Mouse (Mus musculus) MEL (cell line): ENCODE data around the gene Trmt6. TPM values are rescaled to one million over a fixed set of nuclear protein-coding genes. Genes with fewer than 3 reads are reported as not detected.

Experiments
- DNase-seq: peaks from one replicate; pipeline ENCODE4 v3.0.0; 2011; ENCODE audit warnings: low read depth, low spot score
- H3K27ac ChIP-seq: 2 replicates; pipeline ENCODE4 v1.5.1; 2012; ENCODE audit warnings: low read depth, mild to moderate bottlenecking, control low read depth, low read length, moderate library complexity; ENCODE audit not compliant: control insufficient read depth
- H3K27me3 ChIP-seq, 2 experiments: fragments of 150-350 bp in 1 of 2; sonication (generic) in 1 of 2; 2 replicates each; pipeline ENCODE4 v1.6.1; 2012; ENCODE audit warnings: low read length in 2 of 2, mild to moderate bottlenecking in 2 of 2, improper control_type of control experiment in 1 of 2, moderate library complexity in 1 of 2; ENCODE audit not compliant: insufficient read depth in 2 of 2, control insufficient read depth in 1 of 2
- H3K36me3 ChIP-seq, 2 experiments: 2 replicates each; pipeline ENCODE4 v1.6.1; 2012 to 2014; ENCODE audit warnings: low read length in 2 of 2, improper control_type of control experiment in 1 of 2, inconsistent platforms in 1 of 2, mild to moderate bottlenecking in 1 of 2; ENCODE audit not compliant: insufficient read depth in 2 of 2, control insufficient read depth in 1 of 2
- H3K4me1 ChIP-seq, 2 experiments: fragments of 150-350 bp in 1 of 2; sonication (generic) in 1 of 2; 2 replicates each; pipeline ENCODE4 v1.6.1; 2012; ENCODE audit warnings: low read length in 2 of 2, improper control_type of control experiment in 1 of 2, mild to moderate bottlenecking in 1 of 2; ENCODE audit not compliant: insufficient read depth in 2 of 2, control insufficient read depth in 1 of 2
- H3K4me3 ChIP-seq, 2 experiments: fragments of 150-350 bp in 1 of 2; sonication (generic) in 1 of 2; 2 replicates each; pipeline ENCODE4 v1.5.1; 2012; ENCODE audit warnings: low read depth in 2 of 2, low read length in 2 of 2, mild to moderate bottlenecking in 2 of 2, moderate library complexity in 2 of 2, control low read depth in 1 of 2, improper control_type of control experiment in 1 of 2; ENCODE audit not compliant: control insufficient read depth in 1 of 2, insufficient read depth in 1 of 2
- H3K79me2 ChIP-seq: 2 replicates; pipeline ENCODE4 v1.6.1; 2012; ENCODE audit warnings: mild to moderate bottlenecking, low read length, moderate library complexity; ENCODE audit not compliant: control insufficient read depth, poor library complexity, insufficient read depth
- H3K9ac ChIP-seq: 2 replicates; pipeline ENCODE4 v1.6.1; 2012; ENCODE audit warnings: low read depth, mild to moderate bottlenecking, control low read depth, low read length, moderate library complexity; ENCODE audit not compliant: control insufficient read depth, poor library complexity, severe bottlenecking
- H3K9me3 ChIP-seq: fragments of 150-350 bp; sonication (generic); replicated peaks from 2 replicates; pipeline ENCODE4 v1.6.1; 2012; ENCODE audit warnings: mild to moderate bottlenecking, low read length, improper control_type of control experiment, moderate library complexity; ENCODE audit not compliant: insufficient read depth
- CTCF ChIP-seq, 3 experiments: IDR thresholded peaks in 2 of 3; conservative IDR thresholded peaks in 1 of 3; 2 replicates each; pipeline ENCODE4 v1.5.1; 2011 to 2012; ENCODE audit warnings: low read length in 3 of 3, low read depth in 2 of 3, mild to moderate bottlenecking in 2 of 3, improper control_type of control experiment in 1 of 3, inconsistent platforms in 1 of 3, mixed read lengths in 1 of 3, moderate library complexity in 1 of 3; ENCODE audit not compliant: control insufficient read depth in 1 of 3, insufficient read depth in 1 of 3, poor library complexity in 1 of 3, severe bottlenecking in 1 of 3
- E2F4 ChIP-seq: IDR thresholded peaks from 2 replicates; pipeline ENCODE4 v1.6.1; 2011; ENCODE audit warnings: low read depth, low read length, improper control_type of control experiment, borderline replicate concordance
- ELF1 ChIP-seq: IDR thresholded peaks from 2 replicates; pipeline ENCODE4 v1.6.1; 2014; ENCODE audit warnings: low read depth, mild to moderate bottlenecking, inconsistent platforms, low read length, improper control_type of control experiment, moderate library complexity
- EP300 ChIP-seq, 2 experiments: IDR thresholded peaks; 2 replicates each; pipeline ENCODE4 v1.6.1; 2011; ENCODE audit warnings: improper control_type of control experiment in 2 of 2, low read length in 2 of 2, low read depth in 1 of 2, mild to moderate bottlenecking in 1 of 2
- ETS1 ChIP-seq: IDR thresholded peaks from 2 replicates; pipeline ENCODE4 v1.6.1; 2012; ENCODE audit warnings: low read depth, mild to moderate bottlenecking, inconsistent platforms, low read length, improper control_type of control experiment, moderate library complexity
- GABPA ChIP-seq: IDR thresholded peaks from 2 replicates; pipeline ENCODE4 v1.6.1; 2012; ENCODE audit warnings: low read depth, mild to moderate bottlenecking, inconsistent platforms, low read length, improper control_type of control experiment, moderate library complexity
- HCFC1 ChIP-seq: IDR thresholded peaks from 2 replicates; pipeline ENCODE4 v1.6.1; 2012; ENCODE audit warnings: low read depth, mild to moderate bottlenecking, inconsistent platforms, low read length, improper control_type of control experiment, moderate library complexity
- KAT2A ChIP-seq: conservative IDR thresholded peaks from 2 replicates; pipeline ENCODE4 v1.6.1; 2012; ENCODE audit warnings: low read depth, low read length, improper control_type of control experiment, inconsistent platforms
- MAFK ChIP-seq: IDR thresholded peaks from 2 replicates; pipeline ENCODE4 v1.6.1; 2011; ENCODE audit warnings: low read depth, mild to moderate bottlenecking, low read length, improper control_type of control experiment, borderline replicate concordance
- MAX ChIP-seq: IDR thresholded peaks from 2 replicates; pipeline ENCODE4 v1.6.1; 2011; ENCODE audit warnings: low read length, improper control_type of control experiment
- MAZ ChIP-seq: IDR thresholded peaks from 2 replicates; pipeline ENCODE4 v1.6.1; 2012; ENCODE audit warnings: low read depth, mild to moderate bottlenecking, inconsistent platforms, low read length, improper control_type of control experiment
- MXI1 ChIP-seq: IDR thresholded peaks from 2 replicates; pipeline ENCODE4 v1.6.1; 2011; ENCODE audit warnings: mild to moderate bottlenecking, low read depth, low read length, improper control_type of control experiment
- MYC ChIP-seq: IDR thresholded peaks from 2 replicates; pipeline ENCODE4 v1.6.1; 2011; ENCODE audit warnings: low read depth, mild to moderate bottlenecking, low read length, improper control_type of control experiment, moderate library complexity
- NELFE ChIP-seq: IDR thresholded peaks from 2 replicates; pipeline ENCODE4 v1.6.1; 2011; ENCODE audit warnings: low read depth, low read length, improper control_type of control experiment
- POLR2A ChIP-seq, 2 experiments: IDR thresholded peaks; 2 replicates each; pipeline ENCODE4 v1.6.1; 2011 to 2012; ENCODE audit warnings: low read length in 2 of 2, mild to moderate bottlenecking in 2 of 2, control low read depth in 1 of 2, improper control_type of control experiment in 1 of 2, low read depth in 1 of 2, moderate library complexity in 1 of 2; ENCODE audit not compliant: control insufficient read depth in 1 of 2, insufficient read depth in 1 of 2, poor library complexity in 1 of 2
- POLR2AphosphoS2 ChIP-seq: IDR thresholded peaks from 2 replicates; pipeline ENCODE4 v1.6.1; 2011; ENCODE audit warnings: low read length, improper control_type of control experiment
- SIN3A ChIP-seq: IDR thresholded peaks from 2 replicates; pipeline ENCODE4 v1.6.1; 2012; ENCODE audit warnings: low read length, improper control_type of control experiment, inconsistent platforms
- SMC3 ChIP-seq: IDR thresholded peaks from 2 replicates; pipeline ENCODE4 v1.6.1; 2011; ENCODE audit warnings: low read depth, low read length, improper control_type of control experiment
- TBP ChIP-seq: IDR thresholded peaks from 2 replicates; pipeline ENCODE4 v1.8.0; 2011; ENCODE audit warnings: low read depth, low read length, improper control_type of control experiment
- TCF12 ChIP-seq: IDR thresholded peaks from 2 replicates; pipeline ENCODE4 v1.6.1; 2014; ENCODE audit warnings: low read depth, mild to moderate bottlenecking, inconsistent platforms, low read length, improper control_type of control experiment, moderate library complexity
- USF1 ChIP-seq: IDR thresholded peaks from 2 replicates; pipeline ENCODE4 v1.6.1; 2014; ENCODE audit warnings: low read depth, mild to moderate bottlenecking, inconsistent platforms, low read length, improper control_type of control experiment, moderate library complexity
- ZKSCAN1 ChIP-seq: IDR thresholded peaks from 2 replicates; pipeline ENCODE4 v1.6.1; 2012; ENCODE audit warnings: low read depth, mild to moderate bottlenecking, inconsistent platforms, low read length, improper control_type of control experiment, moderate library complexity
- ZMIZ1 ChIP-seq: IDR thresholded peaks from 2 replicates; pipeline ENCODE4 v1.6.1; 2012; ENCODE audit warnings: low read depth, mild to moderate bottlenecking, inconsistent platforms, low read length, improper control_type of control experiment, moderate library complexity
- polyA plus RNA-seq, 2 experiments: library from polyadenylated mRNA; stranded (reverse) in 1 of 2; unstranded in 1 of 2; fragments of >175 nt in 1 of 2; fragments of >200 nt in 1 of 2; gene quantifications; 2 replicates each; pipeline versions ENCODE4 v1.2.1 to v1.2.4; 2012; ENCODE audit warnings: low replicate concordance in 2 of 2, low read depth in 1 of 2; ENCODE audit not compliant: insufficient read length in 2 of 2, insufficient read depth in 1 of 2, missing spikeins in 1 of 2
- total RNA-seq: library from RNA; depleted of rRNA; stranded (reverse); fragments of 300-350 nt; gene quantifications from 2 replicates; pipeline ENCODE4 v1.2.3, GENCODE M21; 2012

Gene Trmt6
- total and polyA plus RNA-seq, 3 experiments = 53.6 to 64.1 TPM; not detected in 1

- H3K79me2 ChIP-seq = peaks cover 25% of the 10 kb centered on the region
- DNase-seq = peak; percentile 40
- no peaks in the 10 kb centered on the region for H3K9me3 ChIP-seq
- peak overlapping the region; percentile 35 for H3K27ac ChIP-seq
- no peaks in the 10 kb centered on the region for H3K27me3 ChIP-seq
- H3K4me1 ChIP-seq = peaks cover 0 to 14% of the 10 kb centered on the region in 2 experiments; a peak in 3 of 4 replicates
- peak overlapping the region; percentile 89 for H3K9ac ChIP-seq
- TF ChIP-seq USF1 = no peak
- TF ChIP-seq KAT2A = no peak
- no peak for TF ChIP-seq ELF1
- no peak for TF ChIP-seq ZMIZ1
- TF ChIP-seq TCF12 = no peak
- H3K4me3 ChIP-seq = peak overlapping the region; percentile 78 to 91
- H3K36me3 ChIP-seq = peaks cover 10 to 14% of the 10 kb centered on the region in 2 experiments
Observed at GRCm38 (mm10) chr2:132847581-132847980, 31.7 kb upstream of the Trmt6 start.

GRCm38 (mm10) chr2:132846407-132847358, 30.8 kb upstream of the Trmt6 start, which contains the start of gene Crls1:
Crls1 (plus strand) TSS chr2:132846666.
- no peaks in the 10 kb centered on the region for H3K27me3 ChIP-seq
- H3K4me3 ChIP-seq = peak within 1 kb of the TSS; percentile 78 to 91
- H3K36me3 ChIP-seq = peaks cover 10 to 11% of the 10 kb centered on the region in 2 experiments
- H3K79me2 ChIP-seq = peaks cover 24% of the 10 kb centered on the region
- H3K9ac ChIP-seq = peak within 1 kb of the TSS; percentile 89
- TF ChIP-seq MYC (peak; percentile 91), MAZ (no peak), POLR2AphosphoS2 (peak; percentile 80), SIN3A (peak; percentile 94), GABPA (no peak), SMC3 (peak; percentile 53), CTCF (IDR thresholded peaks at IDR 0.05 in 2 of 3, conservative IDR thresholded peaks at IDR 0.05 in 1 of 3; ENCODE audit: control insufficient read depth in 1 of 3, insufficient read depth in 1 of 3, low read depth in 2 of 3, low read length in 3 of 3, poor library complexity in 1 of 3, severe bottlenecking in 1 of 3) (peak; percentile 92 to 97 (median 92)), ELF1 (peak; percentile 67; the same call in 1 of the 2 replicates), MAFK (no peak), POLR2A (IDR thresholded peaks at IDR 0.05; ENCODE audit: control insufficient read depth in 1 of 2, insufficient read depth in 1 of 2, low read depth in 1 of 2, low read length in 2 of 2, poor library complexity in 1 of 2) (peak; percentile 92 to 96), HCFC1 (peak; percentile 92), MXI1 (peak; percentile 94), ZKSCAN1 (no peak), EP300 (IDR thresholded peaks at IDR 0.05; ENCODE audit: low read depth in 1 of 2, low read length in 2 of 2) (0 out of 4 replicates have a peak, but pooled peaks of 1 of the 2 experiments have one; percentile 21), ETS1 (peak; percentile 37; the same call in 1 of the 2 replicates), MAX (peak; percentile 89), TCF12 (peak; percentile 58; the same call in 1 of the 2 replicates), E2F4 (no peak), USF1 (peak; percentile 86), TBP (peak; percentile 93), NELFE (peak; percentile 93), KAT2A (peak; percentile 84), ZMIZ1 (peak; percentile 84)
- DNase-seq = peak; percentile 97
- H3K9me3 ChIP-seq = no peaks in the 10 kb centered on the region
- H3K4me1 ChIP-seq = peaks cover 0 to 8% of the 10 kb centered on the region in 2 experiments; a peak in 2 of 4 replicates
- H3K27ac ChIP-seq = peak within 1 kb of the TSS; percentile 63
